Mouse (Mus musculus) bone marrow, adult 2 months (tissue): ENCODE measurements at regions not wholly inside any gene's neighbourhood (a gene's known extent, or its start where the extent isn't known, plus 50 kb on each side); places are given as distances from the start of the nearest gene placed in this dataset.

ENCODE experiments used
- CTCF ChIP-seq: fragments of 200-500 bp; IDR thresholded peaks from 2 replicates; pipeline ENCODE4 v1.5.1; 2011; ENCODE audit warnings: low read length, control low read depth; ENCODE audit not compliant: control insufficient read depth, insufficient read depth
- POLR2A ChIP-seq: fragments of 200-500 bp; IDR thresholded peaks from 2 replicates; pipeline ENCODE4 v1.6.1; 2011; ENCODE audit warnings: low read depth, mild to moderate bottlenecking, control low read depth, low read length, borderline replicate concordance; ENCODE audit not compliant: control insufficient read depth

- TF ChIP-seq POLR2A: no peak
- no peak for TF ChIP-seq CTCF
Measured at GRCm38 (mm10) chr2:128309541-128310030, 183.7 kb downstream of the Bcl2l11 start.
